Mouse (Mus musculus) forebrain, embryonic 14.5 days (tissue): Measurements from ENCODE around the gene Cfap97d1. TPM values are rescaled to one million over a fixed set of nuclear protein-coding genes. Genes with fewer than 3 reads are reported as not detected.

ENCODE experiments used
- ATAC-seq: fragments of 200-750 bp; cut with Nextera tagmentation; 2 replicates; pipeline ENCODE4 v1.8.0; 2017; ENCODE audit warnings: mild to moderate bottlenecking, moderate library complexity
- DNase-seq: peaks from one replicate; pipeline ENCODE4 v3.0.0-alpha.2; 2015; ENCODE audit warnings: low spot score
- H3K27ac ChIP-seq: fragments of 300-500 bp; sonication (generic); 2 replicates; pipeline ENCODE4 v1.5.1; 2014; ENCODE audit warnings: low read depth, mild to moderate bottlenecking, control low read depth, low read length, moderate library complexity
- H3K27me3 ChIP-seq: fragments of 300-500 bp; sonication (generic); replicated peaks from 2 replicates; pipeline ENCODE4 v1.6.1; 2014; ENCODE audit warnings: low read length, control low read depth, mixed read lengths; ENCODE audit not compliant: control insufficient read depth, insufficient read depth
- H3K36me3 ChIP-seq: fragments of 300-500 bp; sonication (generic); 2 replicates; pipeline ENCODE4 v1.6.1; 2014; ENCODE audit warnings: low read length, control low read depth; ENCODE audit not compliant: control insufficient read depth, insufficient read depth
- H3K4me1 ChIP-seq: fragments of 300-500 bp; sonication (generic); 2 replicates; pipeline ENCODE4 v1.6.1; 2014; ENCODE audit warnings: antibody characterized with exemption, low read length, control low read depth; ENCODE audit not compliant: control insufficient read depth, insufficient read depth
- H3K4me2 ChIP-seq: fragments of 300-500 bp; sonication (generic); 2 replicates; pipeline ENCODE4 v1.6.1; 2014; ENCODE audit warnings: mild to moderate bottlenecking, control low read depth, low read length
- H3K4me3 ChIP-seq: fragments of 300-500 bp; sonication (generic); 2 replicates; pipeline ENCODE4 v1.5.1; 2014; ENCODE audit warnings: low read depth, low read length, control low read depth
- H3K9ac ChIP-seq: fragments of 300-500 bp; sonication (generic); 2 replicates; pipeline ENCODE4 v1.6.1; 2014; ENCODE audit warnings: mild to moderate bottlenecking, low read length, control low read depth, moderate library complexity
- H3K9me3 ChIP-seq: fragments of 300-500 bp; sonication (generic); replicated peaks from 2 replicates; pipeline ENCODE4 v1.6.1; 2016; ENCODE audit warnings: low read length, control low read depth, mixed read lengths; ENCODE audit not compliant: control insufficient read depth
- WGBS: fragments of 180-500 bp; shearing (Covaris S2); extraction: QIAGEN DNeasy Blood & Tissue Kit; methylation state at CpG from one replicate; pipeline ENCODE4 v1.1.7; 2014; 5-methylcytosine and 5-hydroxymethylcytosine counted together
- polyA plus RNA-seq: library from polyadenylated mRNA; unstranded; fragments of >200 nt; fragmentation: Nextera tagmentation; extraction: Ambion mirVana; gene quantifications from 2 replicates; pipeline ENCODE4 v1.2.1, GENCODE M21; 2014

Gene Cfap97d1
- not detected in 2 replicates for polyA plus RNA-seq

GRCm38 (mm10) chr11:101984054-101985025, at the start of gene Cfap97d1:
Gene Cfap97d1 (plus strand): TSS chr11:101984279.
- peak within 1 kb of the TSS; percentile 99 for H3K4me2 ChIP-seq

GRCm38 (mm10) chr11:101935743-101936142, 48.3 kb upstream of the Cfap97d1 start:
- no peak overlapping the region for H3K27ac ChIP-seq
- H3K4me1 ChIP-seq, result peaks cover 3% of the 10 kb centered on the region; the same call in 1 of the 2 replicates
- H3K36me3 ChIP-seq, result no peaks in the 10 kb centered on the region
- WGBS, result 88% methylated on average over 3 of the region's 3 CpGs
- no peak overlapping the region for H3K4me3 ChIP-seq
- no peaks in the 10 kb centered on the region for H3K9me3 ChIP-seq
- no peak for ATAC-seq
- no peak overlapping the region for H3K9ac ChIP-seq
- no peak for DNase-seq
- peaks cover 9% of the 10 kb centered on the region; the same call in 1 of the 2 replicates for H3K27me3 ChIP-seq
- H3K4me2 ChIP-seq, result no peak overlapping the region

More at GRCm38 (mm10) chr11:101984054-101985025, at the start of gene Cfap97d1:
- WGBS, result under 1% methylated on average over 66 of the region's 71 CpGs
- H3K9me3 ChIP-seq, result no peaks in the 10 kb centered on the region
- H3K9ac ChIP-seq, result peak within 1 kb of the TSS; percentile 74
- peak within 1 kb of the TSS; percentile 44; the same call in 1 of the 2 replicates for H3K27ac ChIP-seq
- H3K36me3 ChIP-seq, result no peaks in the 10 kb centered on the region
- peak within 1 kb of the TSS; percentile 58 for H3K4me3 ChIP-seq
- DNase-seq (peak; percentile 95), ATAC-seq (peak; percentile 71)
- H3K27me3 ChIP-seq, result no peaks in the 10 kb centered on the region
- H3K4me1 ChIP-seq, result 0 out of 2 replicates have a peak, but pooled peaks cover 5% of the 10 kb centered on the region

GRCm38 (mm10) chr11:101936421-101936820, 47.7 kb upstream of the Cfap97d1 start:
- ATAC-seq (no peak), DNase-seq (no peak)
- Histone ChIP-seq H3K4me2 (no peak overlapping the region), H3K4me3 (no peak overlapping the region), H3K27me3 (peaks cover 9% of the 10 kb centered on the region; the same call in 1 of the 2 replicates), H3K27ac (no peak overlapping the region), H3K4me1 (peaks cover 3% of the 10 kb centered on the region; the same call in 1 of the 2 replicates), H3K36me3 (no peaks in the 10 kb centered on the region), H3K9me3 (no peaks in the 10 kb centered on the region), H3K9ac (no peak overlapping the region)
- 35% methylated on average over 7 of the region's 7 CpGs for WGBS

- H3K4me2 ChIP-seq, result peak overlapping the region; percentile 76
- WGBS, result 1% methylated on average over 30 of the region's 32 CpGs
- H3K27me3 ChIP-seq, result peaks cover 9% of the 10 kb centered on the region; the same call in 1 of the 2 replicates
- ATAC-seq (no peak), DNase-seq (peak; percentile 44)
- peak overlapping the region; percentile 66 for H3K9ac ChIP-seq
- H3K4me3 ChIP-seq, result peak overlapping the region; percentile 37
- no peaks in the 10 kb centered on the region for H3K36me3 ChIP-seq
- H3K27ac ChIP-seq, result no peak overlapping the region
- H3K9me3 ChIP-seq, result no peaks in the 10 kb centered on the region
- peaks cover 3% of the 10 kb centered on the region; the same call in 1 of the 2 replicates for H3K4me1 ChIP-seq
Measured at GRCm38 (mm10) chr11:101937108-101937507, 47.0 kb upstream of the Cfap97d1 start.

- Histone ChIP-seq H3K4me3 (no peak overlapping the region), H3K4me2 (no peak overlapping the region), H3K9me3 (no peaks in the 10 kb centered on the region), H3K27me3 (peaks cover 4% of the 10 kb centered on the region; the same call in 1 of the 2 replicates), H3K9ac (no peak overlapping the region), H3K27ac (no peak overlapping the region), H3K4me1 (no peaks in the 10 kb centered on the region), H3K36me3 (no peaks in the 10 kb centered on the region)
- WGBS, result 31% methylated on average over 3 of the region's 3 CpGs
- ATAC-seq (no peak), DNase-seq (no peak)
Measured at GRCm38 (mm10) chr11:101943055-101943454, 41.0 kb upstream of the Cfap97d1 start.

GRCm38 (mm10) chr11:101946525-101946924, 37.6 kb upstream of the Cfap97d1 start:
- ATAC-seq, result no peak
- no peaks in the 10 kb centered on the region for H3K4me1 ChIP-seq
- WGBS, result 22% methylated on average over 5 of the region's 5 CpGs
- no peak overlapping the region for H3K4me3 ChIP-seq
- no peak overlapping the region for H3K9ac ChIP-seq
- no peak overlapping the region for H3K27ac ChIP-seq
- H3K36me3 ChIP-seq, result no peaks in the 10 kb centered on the region
- H3K9me3 ChIP-seq, result no peaks in the 10 kb centered on the region
- H3K27me3 ChIP-seq, result no peaks in the 10 kb centered on the region
- H3K4me2 ChIP-seq, result no peak overlapping the region
- peak; percentile 41 for DNase-seq

GRCm38 (mm10) chr11:101950021-101950420, 34.1 kb upstream of the Cfap97d1 start:
- ATAC-seq (no peak), DNase-seq (no peak)
- H3K4me1 ChIP-seq, result peaks cover 5% of the 10 kb centered on the region; the same call in 1 of the 2 replicates
- no peak overlapping the region for H3K4me2 ChIP-seq
- H3K4me3 ChIP-seq, result no peak overlapping the region
- H3K27me3 ChIP-seq, result no peaks in the 10 kb centered on the region
- no peak overlapping the region for H3K9ac ChIP-seq
- H3K27ac ChIP-seq, result no peak overlapping the region
- no peaks in the 10 kb centered on the region for H3K9me3 ChIP-seq
- WGBS, result 84% methylated on average over 5 of the region's 5 CpGs
- H3K36me3 ChIP-seq, result no peaks in the 10 kb centered on the region

GRCm38 (mm10) chr11:101952541-101953341, 31.3 kb upstream of the Cfap97d1 start:
- Histone ChIP-seq H3K4me3 (no peak overlapping the region), H3K27me3 (no peaks in the 10 kb centered on the region), H3K27ac (no peak overlapping the region), H3K9ac (no peak overlapping the region), H3K36me3 (no peaks in the 10 kb centered on the region), H3K4me2 (0 out of 2 replicates have a peak overlapping the region, but pooled peaks have one; percentile 6), H3K9me3 (no peaks in the 10 kb centered on the region), H3K4me1 (peaks cover 5% of the 10 kb centered on the region; the same call in 1 of the 2 replicates)
- WGBS, result 15% methylated on average over 24 of the region's 24 CpGs
- DNase-seq (no peak), ATAC-seq (no peak)
